Mouse (Mus musculus): Measurements from ENCODE around the gene Zfp428.
"Not testable (repeated sequence)": the region's sequence is repeated elsewhere in the genome, so short reads cannot be mapped to it uniquely, and the experiment has no call there.

The Zfp428 gene

GRCm38 (mm10) chr7:24520054-24520453, 13.2 kb downstream of the Zfp428 start:
- not testable (repeated sequence) for DNase-seq (ENCODE audit: low read depth, low spot score)

- DNase-seq (ENCODE audit: low read depth, low spot score), result no peak
These were observed 16.0 kb downstream of the Zfp428 start for GRCm38 (mm10) chr7:24522805-24523204.

- DNase-seq (ENCODE audit: low read depth, low spot score), result no peak
These were observed 16.9 kb downstream of the Zfp428 start for GRCm38 (mm10) chr7:24523723-24524122.

- no peak for DNase-seq (ENCODE audit: low read depth, low spot score)
These were observed 18.2 kb downstream of the Zfp428 start for GRCm38 (mm10) chr7:24524978-24525377.

- no peak for DNase-seq (ENCODE audit: low read depth, low spot score)
These were observed 19.0 kb downstream of the Zfp428 start for GRCm38 (mm10) chr7:24525686-24526420.

GRCm38 (mm10) chr7:24528861-24529260, 22.1 kb downstream of the Zfp428 start:
- DNase-seq (ENCODE audit: low read depth, low spot score), result no peak

- DNase-seq (ENCODE audit: low read depth, low spot score), result no peak
These were observed 22.8 kb downstream of the Zfp428 start for GRCm38 (mm10) chr7:24529580-24529979.

- DNase-seq (ENCODE audit: low read depth, low spot score), result peak; percentile 92
These were observed 23.5 kb downstream of the Zfp428 start, which contains the start of gene Irgq for GRCm38 (mm10) chr7:24530062-24530931. Gene Irgq (plus strand): TSS chr7:24530689.

GRCm38 (mm10) chr7:24531211-24531971, 24.6 kb downstream of the Zfp428 start:
- DNase-seq (ENCODE audit: low read depth, low spot score), result peak; percentile 37

- DNase-seq (ENCODE audit: low read depth, low spot score), result no peak
These were observed 26.3 kb downstream of the Zfp428 start for GRCm38 (mm10) chr7:24533031-24533571.

- DNase-seq (ENCODE audit: low read depth, low spot score), result no peak
These were observed 27.0 kb downstream of the Zfp428 start for GRCm38 (mm10) chr7:24533806-24534205.

GRCm38 (mm10) chr7:24534301-24534700, 27.5 kb downstream of the Zfp428 start:
- DNase-seq (ENCODE audit: low read depth, low spot score), result no peak

- no peak for DNase-seq (ENCODE audit: low read depth, low spot score)
These were observed 30.3 kb downstream of the Zfp428 start for GRCm38 (mm10) chr7:24537081-24537480.

- no peak for DNase-seq (ENCODE audit: low read depth, low spot score)
These were observed 30.8 kb downstream of the Zfp428 start for GRCm38 (mm10) chr7:24537591-24537990.

GRCm38 (mm10) chr7:24538154-24538553, 31.3 kb downstream of the Zfp428 start:
- DNase-seq (ENCODE audit: low read depth, low spot score), result no peak

- no peak for DNase-seq (ENCODE audit: low read depth, low spot score)
These were observed 31.9 kb downstream of the Zfp428 start for GRCm38 (mm10) chr7:24538701-24539100.

- no peak for DNase-seq (ENCODE audit: low read depth, low spot score)
These were observed 32.9 kb downstream of the Zfp428 start for GRCm38 (mm10) chr7:24539686-24540085.

- no peak for DNase-seq (ENCODE audit: low read depth, low spot score)
These were observed 37.7 kb downstream of the Zfp428 start for GRCm38 (mm10) chr7:24544506-24544905.

GRCm38 (mm10) chr7:24546068-24546614, 39.3 kb downstream of the Zfp428 start, which contains the start of the genes Pinlyp and Xrcc1:
Gene Pinlyp (minus strand): TSS chr7:24546118.
Gene Xrcc1 (plus strand): TSS chr7:24546289.
- DNase-seq (ENCODE audit: low read depth, low spot score), result no peak

GRCm38 (mm10) chr7:24546634-24547389, 40.0 kb downstream of the Zfp428 start:
- peak; percentile 97 for DNase-seq (ENCODE audit: low read depth, low spot score)
